Mouse (Mus musculus): Measurements from ENCODE around the gene Cenpa. TPM values are rescaled to one million over a fixed set of nuclear protein-coding genes. Genes with fewer than 3 reads are reported as not detected.
"Not testable (repeated sequence)": the region's sequence is repeated elsewhere in the genome, so short reads cannot be mapped to it uniquely, and the experiment has no call there.

Cenpa gene
- total and polyA plus RNA-seq, 2 experiments from 2014 or later = 15.1 to 42.4 TPM

DNA sequence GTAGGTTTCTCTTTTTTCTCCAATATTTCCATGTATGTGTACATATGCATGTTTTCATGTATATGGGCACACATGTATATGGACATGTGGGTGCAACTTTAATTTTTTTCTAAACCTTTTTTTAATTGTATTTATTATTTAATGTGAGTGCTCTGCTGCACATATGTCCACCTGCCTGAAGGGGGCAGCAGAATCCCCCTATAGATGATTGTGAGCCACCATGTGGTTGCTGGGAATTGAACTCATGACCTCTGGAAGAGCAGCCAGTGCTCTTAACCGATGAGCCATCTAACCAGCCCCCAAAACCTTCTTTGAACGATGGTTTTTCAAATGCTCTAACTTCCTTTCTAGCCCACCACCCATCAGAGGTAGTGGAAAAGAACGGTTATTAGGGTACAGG, 17.4 kb downstream of the Cenpa start:
- DNase-seq (no peak), ATAC-seq (no peak)
- no peak overlapping the region for H3K4me2 ChIP-seq (ENCODE audit: low read depth)
- no peaks in the 10 kb centered on the region for H3K36me3 ChIP-seq (ENCODE audit: insufficient read depth)
- 84% methylated on average over 3 of the region's 3 CpGs for WGBS
- no peaks in the 10 kb centered on the region for H3K9me3 ChIP-seq (ENCODE audit: low read length)
- H3K9ac ChIP-seq = no peak overlapping the region
- no peaks in the 10 kb centered on the region for H3K4me1 ChIP-seq (ENCODE audit: insufficient read depth)
- H3K27me3 ChIP-seq (ENCODE audit: insufficient read depth, low read length) = no peaks in the 10 kb centered on the region
- no peak overlapping the region for H3K4me3 ChIP-seq (ENCODE audit: low read depth, low read length)
- no peak overlapping the region for H3K27ac ChIP-seq (ENCODE audit: low read depth, low read length)
- TF ChIP-seq CTCF (IDR thresholded peaks at IDR 0.05; ENCODE audit: low read depth) = peak; percentile 30

DNA sequence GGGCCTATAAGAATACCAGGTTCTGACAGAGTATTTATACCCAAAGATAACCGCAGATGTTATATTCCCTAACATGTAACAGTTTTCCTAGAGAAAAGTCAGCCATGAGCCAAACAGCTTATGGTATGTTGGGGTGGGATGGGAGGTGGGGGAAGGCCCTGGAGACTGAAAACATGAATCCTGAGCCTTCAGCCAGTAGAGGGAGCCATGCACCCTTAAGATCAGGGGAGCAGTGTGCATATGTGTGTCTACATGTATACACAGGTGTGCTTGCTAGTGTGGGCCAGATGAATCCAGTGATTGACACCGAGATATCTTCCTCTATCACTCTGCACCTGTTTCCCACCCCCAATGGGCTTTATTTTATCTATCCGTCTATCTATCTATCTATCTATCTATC, 20.2 kb downstream of the Cenpa start:
- Histone ChIP-seq H3K27me3 (ENCODE audit: insufficient read depth, low read length) (no peaks in the 10 kb centered on the region), H3K36me3 (ENCODE audit: insufficient read depth) (no peaks in the 10 kb centered on the region), H3K9me3 (ENCODE audit: low read length) (no peaks in the 10 kb centered on the region), H3K9ac (no peak overlapping the region), H3K4me3 (ENCODE audit: low read depth, low read length) (no peak overlapping the region), H3K4me2 (ENCODE audit: low read depth) (no peak overlapping the region), H3K4me1 (ENCODE audit: insufficient read depth) (no peaks in the 10 kb centered on the region), H3K27ac (ENCODE audit: low read depth, low read length) (no peak overlapping the region)
- WGBS = 56% methylated on average over 3 of the region's 3 CpGs
- DNase-seq = peak; percentile 73
- TF ChIP-seq CTCF (IDR thresholded peaks at IDR 0.05; ENCODE audit: low read depth) = peak; percentile 78
- ATAC-seq = peak; percentile 83

DNA sequence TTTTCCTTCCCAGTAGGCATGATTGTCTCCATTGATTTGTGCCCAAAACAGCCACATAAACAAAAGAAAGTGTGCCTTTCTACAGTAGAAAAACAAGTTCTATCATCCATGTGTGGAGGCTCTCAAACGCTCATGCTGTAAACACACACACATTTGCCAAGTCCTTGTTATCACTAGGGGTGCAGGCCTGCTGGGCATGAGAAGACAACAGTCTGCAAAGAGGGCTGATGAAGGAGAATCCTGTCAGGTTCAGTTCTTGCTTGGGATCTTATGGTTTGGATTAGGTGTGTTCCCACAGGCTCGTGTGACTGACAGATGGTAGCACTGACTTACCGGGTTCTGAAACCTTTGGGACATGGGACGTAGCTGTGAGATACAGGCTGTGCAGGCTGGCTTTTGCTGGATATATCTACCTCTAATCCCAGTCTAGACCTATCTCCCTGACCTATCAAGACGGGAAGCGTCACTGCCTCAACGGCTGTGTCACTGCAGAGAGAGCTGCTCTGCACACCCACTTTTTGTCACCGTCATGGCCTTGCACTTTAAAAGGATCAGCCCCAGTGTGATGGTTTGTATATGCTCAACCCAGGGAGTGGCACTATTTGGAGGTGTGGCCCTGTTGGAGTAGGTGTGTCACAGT, 33.9 kb downstream of the Cenpa start:
- H3K4me3 ChIP-seq (ENCODE audit: low read depth, low read length) = no peak overlapping the region
- 87% methylated on average over 8 of the region's 8 CpGs for WGBS
- H3K36me3 ChIP-seq (ENCODE audit: insufficient read depth) = no peaks in the 10 kb centered on the region
- H3K9me3 ChIP-seq (ENCODE audit: low read length) = no peaks in the 10 kb centered on the region
- ATAC-seq = no peak
- no peak for DNase-seq
- H3K9ac ChIP-seq = no peak overlapping the region
- H3K4me2 ChIP-seq (ENCODE audit: low read depth) = no peak overlapping the region
- no peaks in the 10 kb centered on the region for H3K4me1 ChIP-seq (ENCODE audit: insufficient read depth)
- no peak overlapping the region for H3K27ac ChIP-seq (ENCODE audit: low read depth, low read length)
- no peak for TF ChIP-seq CTCF (IDR thresholded peaks at IDR 0.05; ENCODE audit: low read depth)
- H3K27me3 ChIP-seq (ENCODE audit: insufficient read depth, low read length) = no peaks in the 10 kb centered on the region

DNA sequence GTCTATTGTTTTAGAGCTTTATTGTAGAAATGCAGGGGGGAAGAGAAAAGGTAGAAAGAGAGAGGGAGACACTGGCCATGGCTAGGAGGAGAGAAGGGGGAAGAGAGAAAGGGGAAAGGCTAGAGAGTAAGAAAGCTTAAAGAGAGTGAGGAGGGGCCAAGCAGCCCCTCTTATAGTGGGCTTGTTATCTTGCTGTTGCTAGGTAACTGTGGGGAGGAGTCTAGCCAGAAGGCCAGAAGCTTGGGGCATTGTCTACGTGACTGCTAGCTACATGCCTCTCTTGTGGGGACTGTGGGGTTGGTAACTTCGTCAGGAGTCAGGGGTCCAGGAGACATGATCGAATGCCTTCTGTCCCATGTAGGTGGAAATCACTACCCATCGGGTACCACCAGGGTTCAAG, 34.8 kb downstream of the Cenpa start:
- H3K9me3 ChIP-seq (ENCODE audit: low read length); H3K4me1 ChIP-seq (ENCODE audit: insufficient read depth); H3K27me3 ChIP-seq (ENCODE audit: insufficient read depth, low read length); ATAC-seq; H3K9ac ChIP-seq; H3K4me2 ChIP-seq (ENCODE audit: low read depth); DNase-seq; H3K27ac ChIP-seq (ENCODE audit: low read depth, low read length); H3K4me3 ChIP-seq (ENCODE audit: low read depth, low read length); H3K36me3 ChIP-seq (ENCODE audit: insufficient read depth): not testable (repeated sequence)
- WGBS = 36% methylated on average over 4 of the region's 4 CpGs

GRCm38 (mm10) chr5:30701866-30702265, 35.3 kb downstream of the Cenpa start:
- no peak overlapping the region for H3K27ac ChIP-seq (ENCODE audit: low read depth, low read length)
- H3K9me3 ChIP-seq (ENCODE audit: low read length) = no peaks in the 10 kb centered on the region
- TF ChIP-seq CTCF (IDR thresholded peaks at IDR 0.05; ENCODE audit: low read depth) = no peak
- no peak for DNase-seq
- H3K4me1 ChIP-seq (ENCODE audit: insufficient read depth) = no peaks in the 10 kb centered on the region
- ATAC-seq = no peak
- H3K27me3 ChIP-seq (ENCODE audit: insufficient read depth, low read length) = no peaks in the 10 kb centered on the region
- H3K4me3 ChIP-seq (ENCODE audit: low read depth, low read length) = no peak overlapping the region
- H3K36me3 ChIP-seq (ENCODE audit: insufficient read depth) = no peaks in the 10 kb centered on the region
- H3K4me2 ChIP-seq (ENCODE audit: low read depth) = no peak overlapping the region
- WGBS = 83% methylated on average over 3 of the region's 3 CpGs
- H3K9ac ChIP-seq = no peak overlapping the region

DNA sequence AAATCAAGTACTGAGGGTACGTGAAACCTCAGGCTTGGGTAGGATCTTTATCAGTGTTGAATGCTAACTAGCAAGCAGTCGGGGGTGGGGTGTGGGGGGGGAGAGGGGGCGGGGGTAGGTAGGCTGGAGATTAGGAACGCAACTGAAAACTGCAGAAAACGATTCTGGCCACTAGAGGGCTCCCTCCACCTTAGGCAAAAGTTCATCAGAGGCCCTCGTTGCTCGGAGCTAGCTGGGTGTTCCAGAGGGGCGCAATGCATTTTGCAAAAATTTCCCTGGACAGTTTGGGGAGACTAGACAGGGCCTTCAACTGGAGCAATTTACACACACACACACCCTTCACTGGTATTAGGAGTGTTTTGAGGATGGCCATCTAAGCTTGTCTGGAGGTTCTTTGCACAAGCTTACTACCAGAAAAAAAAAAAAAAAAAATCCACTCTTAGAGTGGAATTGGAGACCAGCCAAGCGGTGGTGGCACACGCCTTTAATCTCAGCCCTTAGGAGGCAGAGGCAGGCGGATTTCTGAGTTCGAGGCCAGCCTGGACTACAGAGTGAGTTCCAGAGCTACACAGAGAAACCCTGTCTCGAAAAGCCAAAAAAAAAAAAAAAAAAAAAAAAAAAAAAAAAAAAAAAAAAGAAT, 43.3 kb downstream of the Cenpa start:
- no peak for ATAC-seq
- no peak overlapping the region for H3K27ac ChIP-seq (ENCODE audit: low read depth, low read length)
- H3K4me3 ChIP-seq (ENCODE audit: low read depth, low read length) = no peak overlapping the region
- 10% methylated on average over 13 of the region's 13 CpGs for WGBS
- DNase-seq = peak; percentile 95
- H3K4me2 ChIP-seq (ENCODE audit: low read depth) = peak overlapping the region; percentile 71
- H3K27me3 ChIP-seq (ENCODE audit: insufficient read depth, low read length) = no peaks in the 10 kb centered on the region
- no peaks in the 10 kb centered on the region for H3K9me3 ChIP-seq (ENCODE audit: low read length)
- H3K9ac ChIP-seq = no peak overlapping the region
- TF ChIP-seq CTCF (IDR thresholded peaks at IDR 0.05; ENCODE audit: low read depth) = peak; percentile 83
- no peaks in the 10 kb centered on the region for H3K36me3 ChIP-seq (ENCODE audit: insufficient read depth)
- H3K4me1 ChIP-seq (ENCODE audit: insufficient read depth) = no peaks in the 10 kb centered on the region

DNA sequence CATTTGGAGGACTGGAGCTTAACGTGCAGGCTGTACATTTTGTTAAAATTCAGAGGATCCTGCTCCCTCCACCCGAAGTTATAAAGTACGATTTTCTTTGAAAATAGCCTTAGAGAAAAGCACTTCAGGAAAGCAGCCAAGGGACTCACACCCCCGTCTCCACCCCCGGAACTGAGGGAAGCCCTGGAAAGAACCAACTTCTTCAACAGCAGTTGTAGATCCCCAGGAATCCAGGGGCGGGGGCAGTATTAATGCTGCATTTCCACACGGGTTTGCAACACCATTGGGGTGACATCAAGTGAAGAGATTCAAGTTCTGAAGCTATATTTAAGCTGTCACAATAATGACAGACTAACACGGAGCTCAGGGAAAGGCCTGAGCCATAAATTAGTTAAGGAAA, 43.9 kb downstream of the Cenpa start:
- no peaks in the 10 kb centered on the region for H3K9me3 ChIP-seq (ENCODE audit: low read length)
- peak overlapping the region; percentile 71 for H3K4me2 ChIP-seq (ENCODE audit: low read depth)
- peak overlapping the region; percentile 97 for H3K27ac ChIP-seq (ENCODE audit: low read depth, low read length)
- no peaks in the 10 kb centered on the region for H3K36me3 ChIP-seq (ENCODE audit: insufficient read depth)
- no peak for DNase-seq
- 22% methylated on average over 8 of the region's 8 CpGs for WGBS
- peak overlapping the region; percentile 97; the same call in 1 of the 2 replicates for H3K9ac ChIP-seq
- TF ChIP-seq CTCF (IDR thresholded peaks at IDR 0.05; ENCODE audit: low read depth) = no peak
- no peaks in the 10 kb centered on the region for H3K4me1 ChIP-seq (ENCODE audit: insufficient read depth)
- H3K27me3 ChIP-seq (ENCODE audit: insufficient read depth, low read length) = no peaks in the 10 kb centered on the region
- ATAC-seq = no peak
- peak overlapping the region; percentile 83 for H3K4me3 ChIP-seq (ENCODE audit: low read depth, low read length)
